Mouse (Mus musculus) limb, embryonic 12.5 days (tissue): ENCODE data around the gene Ttll5. TPM values are rescaled to one million over a fixed set of nuclear protein-coding genes. Genes with fewer than 3 reads are reported as not detected.

Experiments
- ATAC-seq: fragments of 200-750 bp; cut with Nextera tagmentation; 2 replicates; pipeline ENCODE4 v1.8.0; 2017; ENCODE audit warnings: low read depth, moderate TSS enrichment; ENCODE audit not compliant: insufficient number of reproducible peaks, insufficient read depth, low FRiP score, low TSS enrichment
- H3K27ac ChIP-seq: fragments of 300-500 bp; sonication (generic); 2 replicates; pipeline ENCODE4 v1.5.1; 2016; ENCODE audit warnings: mild to moderate bottlenecking, moderate library complexity
- H3K27me3 ChIP-seq: fragments of 300-500 bp; sonication (generic); 2 replicates; pipeline ENCODE4 v1.6.1; 2016; ENCODE audit warnings: mild to moderate bottlenecking, moderate library complexity
- H3K36me3 ChIP-seq: fragments of 300-500 bp; sonication (generic); 2 replicates; pipeline ENCODE4 v1.6.1; 2016; ENCODE audit warnings: mild to moderate bottlenecking, moderate library complexity
- H3K4me1 ChIP-seq: fragments of 300-500 bp; sonication (generic); replicated peaks from 2 replicates; pipeline ENCODE4 v1.6.1; 2016
- H3K4me2 ChIP-seq: fragments of 300-500 bp; sonication (generic); 2 replicates; pipeline ENCODE4 v1.6.1; 2016; ENCODE audit warnings: mild to moderate bottlenecking, moderate library complexity
- H3K4me3 ChIP-seq: fragments of 300-500 bp; sonication (generic); replicated peaks from 2 replicates; pipeline ENCODE4 v1.5.1; 2016; ENCODE audit warnings: mild to moderate bottlenecking
- H3K9ac ChIP-seq: fragments of 300-500 bp; sonication (generic); replicated peaks from 2 replicates; pipeline ENCODE4 v1.6.1; 2016; ENCODE audit warnings: mild to moderate bottlenecking, moderate library complexity
- H3K9me3 ChIP-seq: fragments of 300-500 bp; sonication (generic); 2 replicates; pipeline ENCODE4 v1.6.1; 2016; ENCODE audit warnings: mild to moderate bottlenecking, moderate library complexity
- WGBS: fragments of 180-500 bp; shearing (Covaris S2); methylation state at CpG from one replicate; pipeline ENCODE4 v1.1.7; 2016; 5-methylcytosine and 5-hydroxymethylcytosine counted together
- polyA plus RNA-seq: library from polyadenylated mRNA; unstranded; fragments of >200 nt; fragmentation: Nextera tagmentation; extraction: Ambion mirVana; gene quantifications from 2 replicates; pipeline ENCODE4 v1.2.1, GENCODE M21; 2016

The Ttll5 gene
- 14.7 and 17.4 TPM in 2 replicates for polyA plus RNA-seq

- Histone ChIP-seq H3K27ac (peak within 1 kb of the TSS; percentile 97), H3K9me3 (no peaks in the 10 kb centered on the region), H3K4me2 (peak within 1 kb of the TSS; percentile 85), H3K4me3 (peak within 1 kb of the TSS; percentile 79), H3K9ac (peak within 1 kb of the TSS; percentile 73), H3K36me3 (peaks cover 30% of the 10 kb centered on the region), H3K4me1 (peaks cover 11% of the 10 kb centered on the region), H3K27me3 (no peaks in the 10 kb centered on the region)
- under 1% methylated on average over 67 of the region's 67 CpGs for WGBS
- peak; percentile 98 for ATAC-seq
Measured at GRCm38 (mm10) chr12:85824438-85825264, at the start of gene Ttll5, which contains the start of gene Erg28. Ttll5 (plus strand) TSS chr12:85824659. Erg28 (minus strand) TSS chr12:85824550.

- Histone ChIP-seq H3K27me3 (no peaks in the 10 kb centered on the region), H3K27ac (no peak overlapping the region), H3K9ac (no peak overlapping the region), H3K36me3 (no peaks in the 10 kb centered on the region), H3K9me3 (peaks cover 3% of the 10 kb centered on the region; the same call in 1 of the 2 replicates), H3K4me3 (no peak overlapping the region), H3K4me1 (no peaks in the 10 kb centered on the region), H3K4me2 (no peak overlapping the region)
- ATAC-seq = no peak
- 91% methylated on average over 3 of the region's 3 CpGs for WGBS
Measured at GRCm38 (mm10) chr12:85778962-85779361, 45.5 kb upstream of the Ttll5 start.

GRCm38 (mm10) chr12:85779707-85780106, 44.8 kb upstream of the Ttll5 start:
- H3K27ac ChIP-seq = no peak overlapping the region
- no peak overlapping the region for H3K4me3 ChIP-seq
- no peak overlapping the region for H3K4me2 ChIP-seq
- no peak for ATAC-seq
- WGBS = 92% methylated on average over 5 of the region's 5 CpGs
- H3K9me3 ChIP-seq = no peaks in the 10 kb centered on the region
- H3K4me1 ChIP-seq = peaks cover 2% of the 10 kb centered on the region; the same call in 1 of the 2 replicates
- H3K27me3 ChIP-seq = no peaks in the 10 kb centered on the region
- H3K36me3 ChIP-seq = no peaks in the 10 kb centered on the region
- H3K9ac ChIP-seq = no peak overlapping the region

GRCm38 (mm10) chr12:85781606-85782005, 42.9 kb upstream of the Ttll5 start:
- ATAC-seq = no peak
- Histone ChIP-seq H3K27me3 (no peaks in the 10 kb centered on the region), H3K9ac (no peak overlapping the region)

GRCm38 (mm10) chr12:85784916-85785815, 39.3 kb upstream of the Ttll5 start:
- no peaks in the 10 kb centered on the region for H3K27me3 ChIP-seq
- no peaks in the 10 kb centered on the region for H3K9me3 ChIP-seq
- no peak overlapping the region for H3K4me3 ChIP-seq
- 34% methylated on average over 19 of the region's 19 CpGs for WGBS
- H3K4me1 ChIP-seq = peaks cover 18% of the 10 kb centered on the region
- no peak overlapping the region for H3K9ac ChIP-seq
- no peaks in the 10 kb centered on the region for H3K36me3 ChIP-seq
- peak overlapping the region; percentile 62; the same call in 1 of the 2 replicates for H3K27ac ChIP-seq
- 0 out of 2 replicates have a peak, but pooled peaks have one; percentile 34 for ATAC-seq
- H3K4me2 ChIP-seq = peak overlapping the region; percentile 21

More at GRCm38 (mm10) chr12:85781606-85782005, 42.9 kb upstream of the Ttll5 start:
- Histone ChIP-seq H3K4me3 (no peak overlapping the region), H3K4me2 (no peak overlapping the region), H3K9me3 (no peaks in the 10 kb centered on the region), H3K4me1 (peaks cover 18% of the 10 kb centered on the region), H3K27ac (no peak overlapping the region), H3K36me3 (no peaks in the 10 kb centered on the region)
- 82% methylated on average over 3 of the region's 3 CpGs for WGBS

- no peaks in the 10 kb centered on the region for H3K9me3 ChIP-seq
- no peak overlapping the region for H3K27ac ChIP-seq
- no peak overlapping the region for H3K4me3 ChIP-seq
- no peak for ATAC-seq
- H3K36me3 ChIP-seq = no peaks in the 10 kb centered on the region
- 84% methylated on average over 4 of the region's 4 CpGs for WGBS
- H3K9ac ChIP-seq = no peak overlapping the region
- no peaks in the 10 kb centered on the region for H3K4me1 ChIP-seq
- no peak overlapping the region for H3K4me2 ChIP-seq
- H3K27me3 ChIP-seq = no peaks in the 10 kb centered on the region
Measured at GRCm38 (mm10) chr12:85792158-85792557, 32.3 kb upstream of the Ttll5 start.

- no peaks in the 10 kb centered on the region for H3K9me3 ChIP-seq
- WGBS = 70% methylated on average over 6 of the region's 6 CpGs
Measured at GRCm38 (mm10) chr12:85792821-85793346, 31.6 kb upstream of the Ttll5 start.

GRCm38 (mm10) chr12:85794094-85794493, 30.4 kb upstream of the Ttll5 start:
- Histone ChIP-seq H3K27me3 (no peaks in the 10 kb centered on the region), H3K9me3 (no peaks in the 10 kb centered on the region), H3K4me1 (no peaks in the 10 kb centered on the region), H3K4me3 (no peak overlapping the region), H3K36me3 (no peaks in the 10 kb centered on the region), H3K9ac (no peak overlapping the region), H3K27ac (no peak overlapping the region), H3K4me2 (no peak overlapping the region)
- no peak for ATAC-seq
- WGBS = 89% methylated on average over 2 of the region's 2 CpGs

More at GRCm38 (mm10) chr12:85792821-85793346, 31.6 kb upstream of the Ttll5 start:
- Histone ChIP-seq H3K9ac (no peak overlapping the region), H3K4me1 (no peaks in the 10 kb centered on the region), H3K27ac (no peak overlapping the region), H3K36me3 (no peaks in the 10 kb centered on the region), H3K4me3 (no peak overlapping the region), H3K27me3 (no peaks in the 10 kb centered on the region), H3K4me2 (no peak overlapping the region)
- ATAC-seq = no peak

- Histone ChIP-seq H3K4me1 (0 out of 2 replicates have a peak, but pooled peaks cover 2% of the 10 kb centered on the region), H3K9me3 (no peaks in the 10 kb centered on the region), H3K9ac (no peak overlapping the region), H3K4me2 (no peak overlapping the region), H3K27me3 (no peaks in the 10 kb centered on the region), H3K36me3 (no peaks in the 10 kb centered on the region), H3K27ac (no peak overlapping the region), H3K4me3 (no peak overlapping the region)
- ATAC-seq = no peak
- WGBS = 78% methylated on average over 1 of the region's 1 CpGs
Measured at GRCm38 (mm10) chr12:85795551-85795950, 28.9 kb upstream of the Ttll5 start.

- Histone ChIP-seq H3K4me1 (0 out of 2 replicates have a peak, but pooled peaks cover 2% of the 10 kb centered on the region), H3K4me2 (no peak overlapping the region), H3K9ac (no peak overlapping the region), H3K27me3 (no peaks in the 10 kb centered on the region), H3K36me3 (no peaks in the 10 kb centered on the region), H3K4me3 (no peak overlapping the region), H3K9me3 (no peaks in the 10 kb centered on the region), H3K27ac (no peak overlapping the region)
- no peak for ATAC-seq
- WGBS = 33% methylated on average over 9 of the region's 9 CpGs
Measured at GRCm38 (mm10) chr12:85800031-85800430, 24.4 kb upstream of the Ttll5 start.

GRCm38 (mm10) chr12:85809726-85810125, 14.7 kb upstream of the Ttll5 start:
- H3K27ac ChIP-seq = no peak overlapping the region
- ATAC-seq = no peak
- H3K4me1 ChIP-seq = no peaks in the 10 kb centered on the region
- H3K4me2 ChIP-seq = no peak overlapping the region
- WGBS = 61% methylated on average over 6 of the region's 6 CpGs
- H3K9me3 ChIP-seq = no peaks in the 10 kb centered on the region
- H3K4me3 ChIP-seq = no peak overlapping the region
- no peak overlapping the region for H3K9ac ChIP-seq
- H3K36me3 ChIP-seq = peaks cover 40% of the 10 kb centered on the region
- no peaks in the 10 kb centered on the region for H3K27me3 ChIP-seq
